Mouse (Mus musculus): Measurements from ENCODE around the gene Hoxb6. TPM values are rescaled to one million over a fixed set of nuclear protein-coding genes. Genes with fewer than 3 reads are reported as not detected.
A peak's percentile ranks its signal among the peaks of the same experiment; 100 is the strongest.

Gene Hoxb6
- total and polyA plus RNA-seq, 3 experiments, result not detected

DNA sequence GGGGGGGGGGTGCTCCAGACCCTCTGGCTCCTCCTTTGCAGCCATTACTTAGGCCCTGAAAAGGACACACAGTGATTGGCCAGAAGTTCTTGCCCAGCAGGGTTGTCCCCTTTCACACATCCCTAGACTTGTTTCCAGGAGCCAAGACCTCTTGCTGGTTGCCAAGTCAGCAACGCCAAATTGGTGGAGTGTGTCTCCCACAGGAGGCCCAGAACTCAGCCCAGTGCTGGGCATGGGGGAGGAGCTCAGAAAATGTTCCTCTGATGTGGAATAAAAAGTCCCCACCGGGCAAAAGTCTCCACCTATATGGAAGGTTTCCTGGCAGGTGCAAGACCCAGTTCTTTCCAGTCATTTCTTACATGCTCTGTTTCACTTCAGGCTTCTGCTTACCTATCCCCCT is 33.2 kb upstream of the Hoxb6 start:
- DNase-seq (ENCODE audit: low read depth, low spot score), result no peak
- Histone ChIP-seq H3K4me3 (ENCODE audit: control insufficient read depth in 1 of 2, insufficient read depth in 1 of 2, low read depth in 2 of 2, low read length in 2 of 2) (no peak overlapping the region), H3K79me2 (ENCODE audit: control insufficient read depth, insufficient read depth, low read length, poor library complexity) (no peaks in the 10 kb centered on the region), H3K9ac (ENCODE audit: control insufficient read depth, low read depth, low read length, poor library complexity, severe bottlenecking) (no peak overlapping the region), H3K27ac (ENCODE audit: control insufficient read depth, low read depth, low read length) (no peak overlapping the region), H3K4me1 (ENCODE audit: control insufficient read depth in 1 of 2, insufficient read depth in 2 of 2, low read length in 2 of 2) (no peaks in the 10 kb centered on the region), H3K9me3 (replicated peaks; ENCODE audit: insufficient read depth, low read length) (no peaks in the 10 kb centered on the region), H3K27me3 (ENCODE audit: control insufficient read depth in 1 of 2, insufficient read depth in 2 of 2, low read length in 2 of 2) (peaks cover 12% of the 10 kb centered on the region in 2 experiments), H3K36me3 (ENCODE audit: control insufficient read depth in 1 of 2, insufficient read depth in 2 of 2, low read length in 2 of 2) (no peaks in the 10 kb centered on the region)
- TF ChIP-seq TAL1 (IDR thresholded peaks at IDR 0.05; ENCODE audit: low read length) (no peak), MYB (IDR thresholded peaks at IDR 0.05; ENCODE audit: low read depth, low read length) (no peak)

DNA sequence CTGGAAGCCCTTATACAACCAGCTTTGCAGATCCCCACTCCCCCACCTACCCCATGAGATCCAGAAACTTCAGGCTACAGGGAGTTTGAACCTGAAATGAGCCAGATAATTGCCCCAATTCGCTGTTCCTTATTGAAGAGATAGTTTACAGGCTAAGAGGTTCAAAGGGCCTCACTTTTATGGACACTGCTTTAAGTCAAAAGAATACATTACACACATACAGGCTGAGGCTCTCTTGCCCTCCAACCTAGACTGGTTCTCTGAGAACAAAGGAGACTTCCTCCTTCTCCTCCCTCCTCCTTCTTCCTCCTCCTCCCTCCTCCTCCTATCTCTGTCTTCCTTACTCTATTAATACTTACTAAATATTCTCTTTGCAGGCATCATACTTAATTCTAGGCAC is 32.8 kb upstream of the Hoxb6 start:
- no peak for DNase-seq (ENCODE audit: low read depth, low spot score)
- Histone ChIP-seq H3K4me1 (ENCODE audit: control insufficient read depth in 1 of 2, insufficient read depth in 2 of 2, low read length in 2 of 2) (no peaks in the 10 kb centered on the region), H3K79me2 (ENCODE audit: control insufficient read depth, insufficient read depth, low read length, poor library complexity) (no peaks in the 10 kb centered on the region), H3K36me3 (ENCODE audit: control insufficient read depth in 1 of 2, insufficient read depth in 2 of 2, low read length in 2 of 2) (no peaks in the 10 kb centered on the region), H3K9ac (ENCODE audit: control insufficient read depth, low read depth, low read length, poor library complexity, severe bottlenecking) (no peak overlapping the region), H3K9me3 (replicated peaks; ENCODE audit: insufficient read depth, low read length) (no peaks in the 10 kb centered on the region), H3K4me3 (ENCODE audit: control insufficient read depth in 1 of 2, insufficient read depth in 1 of 2, low read depth in 2 of 2, low read length in 2 of 2) (no peak overlapping the region), H3K27me3 (ENCODE audit: control insufficient read depth in 1 of 2, insufficient read depth in 2 of 2, low read length in 2 of 2) (peaks cover 12% of the 10 kb centered on the region in 2 experiments), H3K27ac (ENCODE audit: control insufficient read depth, low read depth, low read length) (no peak overlapping the region)
- TF ChIP-seq TBP (IDR thresholded peaks at IDR 0.05; ENCODE audit: low read depth, low read length), result no peak

DNA sequence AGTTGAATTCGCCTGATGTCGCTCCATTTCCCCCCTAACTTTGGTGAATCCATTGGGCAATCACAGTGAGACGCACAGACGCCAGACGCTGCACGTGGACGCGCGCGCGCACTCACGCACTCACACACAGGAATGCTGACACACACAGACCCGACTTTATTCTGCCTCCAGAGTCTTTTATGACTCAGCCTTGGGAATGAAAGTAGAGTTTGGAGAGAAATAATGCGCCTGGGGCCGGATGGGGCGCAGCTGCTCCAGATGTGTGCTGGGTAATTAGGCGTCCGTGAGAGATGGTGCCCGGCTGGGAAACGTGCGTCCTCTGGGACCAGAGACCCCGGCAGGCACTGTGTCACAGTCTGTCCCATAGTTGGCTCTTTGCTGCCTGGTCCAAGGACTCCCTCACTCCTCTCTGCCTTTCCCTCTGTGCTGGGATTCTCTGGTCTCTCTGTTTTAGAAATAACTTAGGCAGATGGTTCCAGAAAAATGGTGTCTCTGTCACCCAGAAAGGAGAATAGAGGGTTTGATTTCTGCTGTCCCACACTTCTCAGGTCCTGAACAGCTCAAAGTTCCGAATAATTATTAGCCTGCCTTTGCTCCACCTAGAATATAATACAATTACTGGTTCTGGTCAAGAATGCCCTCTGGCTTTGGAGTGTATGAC is 31.8 kb upstream of the Hoxb6 start:
- H3K36me3 ChIP-seq (ENCODE audit: control insufficient read depth in 1 of 2, insufficient read depth in 2 of 2, low read length in 2 of 2), result no peaks in the 10 kb centered on the region
- no peaks in the 10 kb centered on the region for H3K79me2 ChIP-seq (ENCODE audit: control insufficient read depth, insufficient read depth, low read length, poor library complexity)
- H3K4me1 ChIP-seq (ENCODE audit: control insufficient read depth in 1 of 2, insufficient read depth in 2 of 2, low read length in 2 of 2), result no peaks in the 10 kb centered on the region
- peaks cover 12% of the 10 kb centered on the region in 2 experiments for H3K27me3 ChIP-seq (ENCODE audit: control insufficient read depth in 1 of 2, insufficient read depth in 2 of 2, low read length in 2 of 2)
- no peak for TF ChIP-seq RCOR1 (IDR thresholded peaks at IDR 0.05; ENCODE audit: low read depth, low read length)
- TF ChIP-seq MEF2A (IDR thresholded peaks at IDR 0.05; ENCODE audit: extremely low read depth, insufficient replicate concordance, low read depth, low read length, poor library complexity, severe bottlenecking), result no peak
- no peak for TF ChIP-seq CHD2 (IDR thresholded peaks at IDR 0.05; ENCODE audit: low read length)
- no peak for TF ChIP-seq TCF12 (IDR thresholded peaks at IDR 0.05; ENCODE audit: low read depth, low read length)
- H3K9ac ChIP-seq (ENCODE audit: control insufficient read depth, low read depth, low read length, poor library complexity, severe bottlenecking), result no peak overlapping the region
- no peak overlapping the region for H3K4me3 ChIP-seq (ENCODE audit: control insufficient read depth in 1 of 2, insufficient read depth in 1 of 2, low read depth in 2 of 2, low read length in 2 of 2)
- H3K27ac ChIP-seq (ENCODE audit: control insufficient read depth, low read depth, low read length), result no peak overlapping the region
- DNase-seq (ENCODE audit: low read depth, low spot score), result no peak
- H3K9me3 ChIP-seq (replicated peaks; ENCODE audit: insufficient read depth, low read length), result no peaks in the 10 kb centered on the region

DNA sequence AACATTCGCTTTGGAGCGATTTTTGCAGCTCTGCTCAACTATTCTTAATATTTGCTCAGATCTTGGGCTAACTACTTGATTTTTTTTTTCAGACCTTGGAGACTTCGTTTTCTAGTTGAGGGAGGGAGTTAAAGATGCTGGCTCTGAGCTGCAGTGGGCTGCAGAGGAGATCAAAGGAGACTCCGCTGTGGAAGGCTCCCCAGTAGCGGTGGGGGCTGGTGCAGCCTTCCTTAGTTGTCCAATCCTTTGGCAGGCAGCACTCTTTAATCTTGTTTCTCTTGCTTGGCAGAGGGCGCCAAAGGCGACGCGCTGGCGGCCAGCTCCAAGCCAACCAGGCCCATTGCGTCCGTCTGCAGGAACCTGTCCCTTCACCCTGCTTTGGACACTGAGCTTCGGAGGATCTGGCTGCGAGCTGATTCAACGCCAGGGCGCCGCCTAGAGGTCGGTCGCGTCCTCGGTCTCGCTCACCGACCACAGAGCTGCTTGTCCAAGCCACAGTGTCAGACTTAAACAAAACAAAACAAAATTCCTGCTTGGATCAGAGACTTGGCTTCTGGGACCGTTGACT is 30.9 kb upstream of the Hoxb6 start:
- peaks cover 12% of the 10 kb centered on the region in 2 experiments for H3K27me3 ChIP-seq (ENCODE audit: control insufficient read depth in 1 of 2, insufficient read depth in 2 of 2, low read length in 2 of 2)
- H3K9me3 ChIP-seq (replicated peaks; ENCODE audit: insufficient read depth, low read length), result no peaks in the 10 kb centered on the region
- no peaks in the 10 kb centered on the region for H3K4me1 ChIP-seq (ENCODE audit: control insufficient read depth in 1 of 2, insufficient read depth in 2 of 2, low read length in 2 of 2)
- DNase-seq (ENCODE audit: low read depth, low spot score), result peak; percentile 55
- H3K4me3 ChIP-seq (ENCODE audit: control insufficient read depth in 1 of 2, insufficient read depth in 1 of 2, low read depth in 2 of 2, low read length in 2 of 2), result no peak overlapping the region
- H3K9ac ChIP-seq (ENCODE audit: control insufficient read depth, low read depth, low read length, poor library complexity, severe bottlenecking), result no peak overlapping the region
- no peaks in the 10 kb centered on the region for H3K36me3 ChIP-seq (ENCODE audit: control insufficient read depth in 1 of 2, insufficient read depth in 2 of 2, low read length in 2 of 2)
- no peak overlapping the region for H3K27ac ChIP-seq (ENCODE audit: control insufficient read depth, low read depth, low read length)
- TF ChIP-seq CTCF (IDR thresholded peaks at IDR 0.05 in 2 of 3, conservative IDR thresholded peaks at IDR 0.05 in 1 of 3; ENCODE audit: control insufficient read depth in 1 of 3, insufficient read depth in 1 of 3, low read depth in 2 of 3, low read length in 3 of 3, poor library complexity in 1 of 3, severe bottlenecking in 1 of 3), result peak; percentile 71 to 95 (median 72)
- TF ChIP-seq POLR2AphosphoS2 (IDR thresholded peaks at IDR 0.05; ENCODE audit: low read length), result no peak
- TF ChIP-seq MAZ (IDR thresholded peaks at IDR 0.05; ENCODE audit: low read depth, low read length), result no peak
- TF ChIP-seq RAD21 (IDR thresholded peaks at IDR 0.05; ENCODE audit: low read depth, low read length), result peak; percentile 14
- TF ChIP-seq NELFE (IDR thresholded peaks at IDR 0.05; ENCODE audit: low read depth, low read length), result no peak
- TF ChIP-seq SMC3 (IDR thresholded peaks at IDR 0.05; ENCODE audit: low read depth, low read length), result peak; percentile 46
- TF ChIP-seq MXI1 (IDR thresholded peaks at IDR 0.05; ENCODE audit: low read depth, low read length), result no peak
- TF ChIP-seq ETS1 (IDR thresholded peaks at IDR 0.05; ENCODE audit: low read depth, low read length), result no peak
- no peaks in the 10 kb centered on the region for H3K79me2 ChIP-seq (ENCODE audit: control insufficient read depth, insufficient read depth, low read length, poor library complexity)
